Mouse (Mus musculus) brain, embryonic 14.5 days (tissue): ENCODE results near the gene Myb.

Experiments used
- CTCF ChIP-seq: fragments of 200-500 bp; IDR thresholded peaks from 2 replicates; pipeline ENCODE4 v1.5.1; 2012; ENCODE audit warnings: inconsistent platforms, mild to moderate bottlenecking, moderate library complexity, borderline replicate concordance; ENCODE audit not compliant: insufficient read depth, insufficient read length; ENCODE audit errors: extremely low read depth
- POLR2A ChIP-seq: fragments of 200-500 bp; IDR thresholded peaks from 2 replicates; pipeline ENCODE4 v1.6.1; 2012; ENCODE audit warnings: mild to moderate bottlenecking, inconsistent platforms, borderline replicate concordance; ENCODE audit not compliant: poor library complexity, insufficient read depth, insufficient read length, severe bottlenecking; ENCODE audit errors: extremely low read depth

DNA sequence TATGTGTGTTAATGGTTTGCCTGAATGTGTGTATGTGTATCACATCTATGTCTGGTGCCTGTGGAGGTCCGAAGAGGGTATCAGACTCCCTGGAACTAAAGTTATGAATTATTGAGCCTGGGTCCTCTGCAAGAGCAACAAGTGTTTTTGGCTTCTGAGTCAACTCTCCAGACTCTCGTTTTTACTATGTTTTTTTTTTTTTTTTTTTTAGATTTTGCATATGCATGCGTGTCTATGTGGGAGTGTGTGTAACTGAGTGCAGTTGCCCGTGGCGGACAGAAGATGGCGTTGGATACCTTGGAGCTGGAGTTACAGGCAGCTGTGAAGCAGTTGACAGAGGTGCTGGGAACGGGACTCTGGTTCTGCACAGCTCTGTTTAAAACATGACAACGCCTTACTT, 7.7 kb upstream of the Myb start:
- no peak for TF ChIP-seq CTCF
- no peak for TF ChIP-seq POLR2A
